Mouse (Mus musculus) thymus, postnatal 36 days (tissue): ENCODE measurements around the gene Fam53a.
A peak's percentile ranks its signal among the peaks of the same experiment; 100 is the strongest.

Experiments used
- DNase-seq, 2 experiments: peaks; one replicate each; pipeline ENCODE4 v3.0.0; 2022; ENCODE audit warnings: mixed read lengths in 2 of 2

Fam53a gene

DNA sequence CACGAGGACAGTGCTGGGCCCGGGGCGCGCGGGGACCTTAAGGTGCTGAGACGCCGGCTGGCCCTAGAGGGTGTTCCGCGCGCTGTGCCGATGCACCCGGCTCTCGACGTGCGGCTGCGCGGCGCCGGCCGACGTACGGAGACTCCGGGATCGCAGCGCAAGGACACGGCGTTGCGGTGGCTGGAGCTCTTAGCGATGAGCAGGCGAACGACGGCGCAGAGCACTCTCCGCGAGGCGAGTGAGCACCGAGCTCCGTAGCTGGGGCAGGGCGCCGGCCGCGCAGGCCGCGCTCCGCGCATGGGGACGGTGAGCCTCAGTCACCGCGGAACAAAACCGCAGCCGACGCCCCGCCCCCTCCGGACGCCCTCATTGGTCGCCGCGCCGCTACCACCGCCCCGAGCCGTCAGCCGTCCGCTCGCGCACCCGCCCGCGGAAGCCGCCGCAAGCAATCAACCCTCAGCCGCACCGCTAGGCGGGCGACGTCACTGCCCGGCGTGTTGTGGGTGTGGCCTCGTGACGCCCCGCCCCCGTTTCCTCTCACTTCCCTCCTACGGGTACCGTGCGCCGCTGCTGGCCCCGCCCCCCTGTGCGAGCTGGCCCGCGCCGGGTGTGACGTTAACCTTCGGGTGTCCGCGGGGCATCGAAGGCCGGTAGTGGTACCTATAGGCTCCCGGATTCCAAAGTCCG is at the start of gene Fam53a, which contains the start of gene Gm9903:
TSS of gene Fam53a (minus strand) at position 335 of the 687 bp plus-strand sequence.
TSS of gene Gm9903 (plus strand) at position 625 of the 687 bp plus-strand sequence.
- DNase-seq = peak; percentile 100

- DNase-seq = no peak
Observed at GRCm38 (mm10) chr5:33678244-33678643, 48.8 kb upstream of the Fam53a start.

DNA sequence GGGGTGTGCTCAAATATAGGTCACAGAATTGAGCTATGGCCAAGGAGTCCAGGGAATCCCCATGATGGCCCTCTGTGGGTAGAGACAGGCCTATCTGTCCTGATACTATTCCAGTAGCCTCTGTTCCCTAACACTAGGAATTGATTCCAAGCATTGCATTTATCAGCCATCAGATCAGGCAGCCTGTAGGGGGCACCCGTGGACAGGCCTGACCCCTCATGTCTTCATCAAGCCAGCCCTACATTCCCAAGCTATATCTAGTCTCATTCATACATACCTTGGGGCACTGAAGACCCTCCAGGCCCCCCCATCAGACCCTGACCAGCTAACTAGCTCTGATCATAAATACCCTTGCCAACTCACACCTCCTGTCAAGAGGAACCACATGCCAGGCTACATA is 46.5 kb upstream of the Fam53a start:
- peak in 1 of 2 experiments; percentile 39 for DNase-seq

DNA sequence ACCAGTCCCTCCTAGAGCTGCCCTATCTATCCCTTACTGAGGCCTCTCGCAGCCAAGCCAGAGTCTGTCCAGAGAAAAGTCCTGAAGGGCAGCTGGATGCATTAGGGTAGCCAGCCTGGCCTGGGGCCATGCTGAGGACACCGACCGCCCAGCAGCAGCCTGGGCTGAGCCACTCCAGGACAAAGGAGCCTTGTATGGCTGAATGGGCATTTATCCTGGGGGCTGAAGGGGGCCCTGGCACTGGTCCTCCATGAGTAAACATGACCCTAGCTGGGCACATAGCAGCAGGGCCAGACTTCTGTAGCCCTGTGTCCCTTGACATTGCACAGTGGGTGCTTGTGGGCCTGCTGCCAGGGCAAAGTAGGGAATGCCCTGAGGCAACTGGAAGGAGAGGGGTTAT is 45.0 kb upstream of the Fam53a start:
- DNase-seq = no peak

DNA sequence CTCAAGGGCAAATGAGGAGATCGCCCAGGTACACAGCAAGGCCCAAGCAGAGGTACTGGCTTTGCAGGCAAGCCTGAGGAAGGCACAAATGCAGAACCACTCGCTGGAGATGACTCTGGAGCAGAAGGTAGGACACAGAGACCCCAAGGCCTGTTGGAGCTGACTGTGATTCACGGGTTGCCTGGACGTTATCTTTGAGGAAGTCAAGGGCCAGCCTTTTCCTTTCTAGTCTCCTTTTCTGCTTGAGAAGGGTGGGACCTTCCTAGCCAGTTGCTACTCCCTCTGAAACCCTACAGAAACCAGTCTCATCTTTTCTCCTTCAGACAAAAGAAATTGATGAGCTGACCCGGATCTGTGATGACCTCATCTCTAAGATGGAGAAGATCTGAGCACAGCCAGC is 42.2 kb upstream of the Fam53a start:
- DNase-seq = no peak

DNA sequence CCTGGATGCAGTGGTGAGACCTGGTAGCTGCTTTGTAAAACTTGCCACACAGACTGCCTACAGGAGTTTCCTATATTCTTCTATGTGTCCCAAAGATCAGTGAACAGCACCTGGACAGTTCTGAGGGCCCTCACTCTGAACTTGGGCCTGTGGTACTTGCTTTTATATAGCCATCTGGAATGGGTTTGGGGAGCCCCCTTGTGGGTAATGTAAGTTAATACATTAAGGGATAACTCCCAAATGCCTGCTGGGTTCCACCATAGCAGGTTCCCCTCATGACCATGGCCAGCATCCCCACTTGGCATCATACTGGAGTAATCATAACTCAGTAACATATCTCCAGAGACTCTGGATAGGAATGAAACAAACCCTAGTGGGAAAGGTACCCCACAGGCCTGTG is 38.8 kb upstream of the Fam53a start:
- peak in 1 of 2 experiments; percentile 30 for DNase-seq

DNA sequence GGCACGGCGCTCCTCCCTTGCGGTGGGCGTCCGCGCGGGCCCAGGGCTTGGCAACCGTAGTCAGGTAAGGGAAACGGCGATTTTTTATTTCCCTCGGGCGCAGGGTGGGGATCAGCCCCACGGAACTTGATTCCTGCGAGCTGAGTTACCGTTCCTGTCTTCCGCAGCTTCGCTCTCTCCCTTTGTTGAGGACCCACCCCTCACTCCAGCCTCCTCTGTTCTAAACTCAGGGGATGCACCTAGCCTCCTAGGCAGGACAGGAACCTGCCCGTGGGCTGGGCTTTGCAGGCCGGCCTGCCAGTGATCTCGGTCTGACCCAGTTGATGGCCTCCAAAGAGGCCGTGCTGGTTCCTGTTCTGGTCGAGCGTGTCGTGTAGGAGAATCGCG is 29.2 kb upstream of the Fam53a start:
- no peak for DNase-seq

DNA sequence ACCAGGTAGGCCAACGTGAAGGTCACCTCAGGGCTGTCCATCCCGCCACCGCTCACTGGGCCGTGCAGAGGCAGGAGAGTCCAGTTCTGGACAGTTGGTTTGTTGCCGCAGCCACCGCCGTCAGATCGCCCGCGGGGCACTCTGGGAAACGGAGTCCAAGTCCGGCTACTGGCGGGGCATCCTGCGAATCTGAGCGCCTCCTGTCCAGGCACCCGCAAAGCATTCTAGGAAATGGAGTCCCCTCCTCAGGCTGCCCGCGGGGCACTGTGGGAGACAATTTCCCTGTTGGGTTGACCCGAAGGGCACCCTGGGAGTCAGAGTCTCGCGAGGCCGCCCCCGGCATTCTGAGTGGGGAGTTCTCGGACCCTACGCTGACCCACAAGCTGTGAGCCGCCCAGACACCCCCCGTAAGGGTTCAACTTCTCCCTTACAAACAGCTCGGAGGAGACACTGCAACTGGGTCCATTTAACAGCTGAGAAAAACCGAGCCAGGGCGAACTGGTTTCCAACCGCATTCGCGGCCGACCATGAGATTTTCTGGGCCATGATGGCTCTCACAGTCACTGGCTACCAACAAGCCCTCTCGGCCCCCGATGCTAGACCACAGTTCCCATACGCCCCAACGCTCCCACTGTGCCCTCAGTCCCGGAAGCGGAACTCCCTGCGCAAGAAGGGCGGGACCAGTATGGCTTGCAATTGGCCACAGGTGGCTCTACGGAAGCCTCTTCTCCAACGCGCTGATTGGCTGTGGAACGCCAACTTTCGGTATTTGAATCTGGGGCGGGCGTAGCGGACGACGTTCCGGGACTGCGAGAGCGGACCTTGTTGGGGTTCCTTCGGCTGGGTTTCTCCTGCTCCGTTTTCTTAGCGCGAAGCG is 28.6 kb upstream of the Fam53a start, which contains the start of the genes Tacc3 and Tmem129:
TSS of gene Tacc3 (plus strand) at position 342 of the 877 bp plus-strand sequence.
TSS of gene Tmem129 (minus strand) at position 630 of the 877 bp plus-strand sequence.
- peak; percentile 93 to 98 for DNase-seq

DNA sequence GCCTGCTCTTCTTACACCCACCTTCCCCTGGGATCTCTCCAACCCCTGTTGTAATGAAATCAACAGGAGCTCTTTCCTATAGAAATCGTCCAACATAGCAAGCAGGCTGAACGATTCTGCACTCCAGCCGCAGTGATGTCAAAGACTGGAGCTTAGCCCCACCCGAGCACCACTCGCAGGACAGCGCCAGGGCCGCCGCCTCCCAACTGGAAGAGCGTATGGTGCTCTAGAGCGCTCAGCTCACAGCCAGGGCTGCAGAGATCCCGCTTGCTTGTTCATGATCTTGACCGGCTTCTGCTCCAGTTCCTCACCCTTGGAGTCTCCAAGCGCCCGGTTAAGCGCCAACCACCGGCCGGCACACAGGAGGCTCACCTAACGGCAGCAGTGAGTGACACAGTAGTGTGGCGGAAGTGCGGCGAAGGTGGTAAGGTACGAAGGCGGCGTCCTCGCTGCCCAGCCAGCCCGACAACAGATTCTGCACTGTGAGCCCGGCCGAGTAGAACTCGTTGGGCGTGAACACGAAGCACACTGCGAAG is 27.9 kb upstream of the Fam53a start:
- no peak for DNase-seq

DNA sequence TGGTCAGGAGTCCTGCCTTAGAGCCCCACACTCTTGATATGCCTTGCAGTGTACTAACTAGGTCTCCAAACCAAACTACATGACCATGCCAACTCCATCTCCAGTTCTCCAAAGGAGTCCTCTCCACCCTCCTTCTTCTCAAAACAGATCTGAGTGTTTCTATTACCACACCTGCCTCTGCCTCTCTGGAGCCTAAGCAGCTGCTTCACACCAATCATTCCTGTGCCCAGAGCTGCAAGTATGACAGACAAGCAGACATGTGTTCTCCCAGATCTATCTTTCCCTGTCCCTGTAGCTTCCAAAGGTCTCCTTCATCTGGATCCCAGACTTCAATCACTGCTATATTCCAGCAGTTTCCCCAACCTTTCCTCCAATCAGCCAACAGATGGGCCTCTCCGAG is 27.3 kb upstream of the Fam53a start:
- no peak for DNase-seq

DNA sequence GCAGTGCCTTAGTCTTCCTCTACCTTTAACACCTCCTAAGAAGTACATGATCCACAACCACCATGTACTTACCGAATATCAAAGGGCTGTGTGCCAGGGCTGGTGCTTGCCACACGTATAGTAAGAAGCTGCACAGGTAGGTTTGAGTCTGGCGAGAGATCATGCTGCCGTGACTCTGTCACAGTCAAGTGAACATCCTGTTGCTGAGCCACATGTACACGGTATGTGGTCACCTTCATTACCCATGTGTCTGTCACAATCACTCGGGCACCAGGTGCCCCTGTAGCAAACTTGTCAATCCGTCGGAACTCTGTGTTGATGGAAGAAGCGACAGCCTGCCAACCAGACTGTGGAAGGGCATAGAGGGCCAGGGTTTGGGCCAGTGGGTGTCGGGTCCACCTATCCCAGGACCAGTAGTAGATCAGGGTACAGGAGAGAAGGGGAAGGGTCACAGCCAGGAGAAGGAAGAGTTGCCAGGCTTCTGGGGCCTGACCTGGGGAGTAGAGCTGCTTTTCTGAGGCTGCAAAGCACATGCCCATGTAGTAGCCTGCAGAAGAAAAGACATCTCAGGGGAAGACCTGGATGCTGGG is 25.9 kb upstream of the Fam53a start:
- DNase-seq = no peak

DNA sequence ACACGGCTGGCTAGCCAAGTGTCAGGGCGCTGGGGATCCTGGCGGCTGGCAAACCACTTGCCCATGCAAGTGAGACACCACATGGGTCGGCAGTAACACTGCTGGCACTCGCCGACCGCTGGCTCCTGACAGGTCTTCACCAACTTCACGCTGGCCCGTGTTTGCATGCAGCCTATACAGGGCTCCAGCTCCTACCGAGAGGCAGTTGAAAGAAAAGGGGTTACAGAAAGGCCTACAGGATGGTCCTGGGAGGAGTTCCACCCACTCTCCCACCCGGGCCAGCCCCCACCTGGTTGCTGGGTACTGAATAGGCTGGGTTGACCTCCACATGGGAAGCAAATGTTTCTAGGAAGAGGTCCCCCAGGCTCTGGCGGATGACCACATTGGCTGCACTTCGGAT is 25.0 kb upstream of the Fam53a start:
- no peak for DNase-seq

DNA sequence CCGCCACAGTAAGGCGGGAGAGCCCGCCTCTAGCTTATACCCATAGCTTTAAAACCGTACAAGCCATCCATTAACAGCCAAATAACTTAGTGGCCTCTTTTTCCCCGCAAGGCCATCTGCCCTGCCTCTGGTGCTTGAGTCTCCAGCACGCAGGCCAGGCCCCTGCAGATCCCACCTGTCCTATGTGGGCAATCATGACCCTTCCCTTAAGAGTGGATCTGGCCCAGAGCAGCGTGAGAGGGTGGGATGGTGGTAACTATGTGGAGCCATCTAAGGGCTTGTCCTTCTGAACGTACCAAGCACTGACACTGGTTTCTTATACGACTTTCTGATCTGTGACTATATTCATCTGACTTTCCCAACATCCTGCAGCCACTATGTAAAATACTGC is 23.3 kb upstream of the Fam53a start:
- no peak for DNase-seq

DNA sequence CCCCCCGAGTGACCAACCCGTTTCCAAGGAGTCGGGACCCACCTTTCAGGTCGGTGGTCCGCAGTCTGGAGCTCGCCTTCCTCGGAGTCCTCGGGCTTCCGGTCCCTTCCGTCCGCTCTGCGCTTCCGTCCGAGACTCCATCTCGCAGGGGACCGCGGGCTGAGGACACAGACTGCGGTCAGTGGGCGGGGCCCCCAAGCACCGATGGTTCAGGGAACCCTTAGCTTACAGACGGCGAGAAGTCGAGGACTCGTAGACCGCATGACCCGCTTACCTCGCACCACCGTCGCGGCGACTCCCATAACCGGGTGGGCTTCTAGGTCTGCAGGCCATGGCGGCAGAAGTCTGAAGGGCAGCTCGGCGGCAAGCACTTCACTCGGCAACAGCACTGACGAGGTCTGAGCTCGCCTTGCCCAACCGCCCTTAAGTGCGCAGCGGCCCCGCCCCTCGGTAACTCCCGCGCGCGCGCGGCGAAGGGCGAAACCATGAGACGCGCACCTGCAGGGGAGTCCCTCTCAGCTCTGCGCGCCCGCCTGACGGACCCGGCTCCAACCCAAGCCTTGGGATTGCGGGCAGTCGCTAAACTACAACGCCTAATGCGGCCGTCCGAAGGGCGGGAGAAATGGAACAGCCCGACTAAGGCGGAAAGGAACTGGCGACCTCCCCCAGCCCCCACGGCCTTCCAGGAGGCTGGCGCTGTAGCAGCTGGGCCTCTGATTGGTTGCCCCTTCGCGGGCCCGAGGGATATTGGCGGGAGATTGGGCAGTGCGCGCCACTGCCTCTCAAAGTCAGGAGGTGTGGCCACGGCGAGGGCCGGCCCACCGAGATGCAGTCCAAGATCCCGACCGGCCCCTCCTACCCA is 22.7 kb upstream of the Fam53a start, which contains the start of gene Slbp:
TSS of gene Slbp (minus strand) at position 654 of the 862 bp plus-strand sequence.
- peak; percentile 93 to 96 for DNase-seq

- peak; percentile 19 to 35 for DNase-seq
Observed at GRCm38 (mm10) chr5:33651541-33651920, 22.1 kb upstream of the Fam53a start.

DNA sequence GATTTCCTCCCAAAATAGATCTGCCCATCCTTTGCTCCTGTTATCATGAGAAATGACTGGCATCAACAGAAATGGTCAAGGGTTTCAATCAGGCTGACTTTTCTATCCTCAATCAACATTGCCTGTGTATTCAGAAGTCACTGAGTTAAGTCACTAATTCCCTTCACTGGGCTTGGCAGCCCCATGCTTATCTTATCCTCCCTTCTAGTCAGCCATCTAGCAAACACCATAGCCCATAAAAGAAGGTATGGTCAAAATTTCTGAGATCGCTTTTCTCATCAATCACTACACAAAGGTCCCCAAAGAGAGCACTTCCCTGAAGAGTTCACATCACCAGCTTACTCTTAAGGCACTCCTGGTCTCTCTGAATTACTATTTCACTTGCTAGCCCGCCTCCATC is 21.6 kb upstream of the Fam53a start:
- DNase-seq = no peak

DNA sequence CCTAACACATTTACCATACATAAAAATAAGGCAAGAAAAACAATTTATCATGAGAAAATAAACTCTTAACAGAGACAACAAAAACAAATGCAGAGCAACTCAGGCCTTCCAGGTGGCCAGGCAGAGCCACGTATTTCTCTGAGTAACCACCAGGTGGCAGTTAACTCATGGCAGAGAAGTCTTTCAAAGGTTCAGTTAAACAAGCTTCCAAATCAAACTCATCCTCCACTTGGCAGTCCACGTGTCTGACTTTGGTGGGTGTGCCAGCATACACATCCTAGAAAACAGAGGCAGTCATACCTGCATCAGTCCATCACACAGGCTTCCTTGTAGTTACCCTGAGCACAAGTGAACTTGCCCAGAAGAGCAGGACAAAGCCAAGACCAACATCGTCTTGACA is 11.2 kb upstream of the Fam53a start:
- peak; percentile 35 to 40 for DNase-seq

DNA sequence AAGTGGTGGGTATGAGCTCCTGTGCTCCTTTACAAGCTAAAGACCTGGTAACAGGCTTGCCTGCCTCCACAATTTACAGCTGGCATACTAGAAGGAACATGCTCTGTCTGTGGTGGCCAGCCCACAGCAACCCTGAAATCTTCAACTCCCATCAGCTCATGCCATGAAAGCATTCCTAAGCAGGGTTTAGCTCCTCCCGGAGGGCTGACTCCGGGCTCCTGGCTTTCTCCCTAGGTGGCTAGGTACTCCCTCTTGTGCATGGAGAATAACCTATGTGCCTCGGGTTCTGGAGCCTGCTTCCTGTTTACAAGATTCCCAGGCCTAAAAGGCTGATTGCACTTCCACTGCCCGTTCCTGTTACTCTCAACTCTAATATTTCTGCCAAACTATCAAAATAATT is 9.4 kb upstream of the Fam53a start:
- DNase-seq = no peak

- no peak for DNase-seq
Observed at GRCm38 (mm10) chr5:33637606-33638350, 8.3 kb upstream of the Fam53a start.

DNA sequence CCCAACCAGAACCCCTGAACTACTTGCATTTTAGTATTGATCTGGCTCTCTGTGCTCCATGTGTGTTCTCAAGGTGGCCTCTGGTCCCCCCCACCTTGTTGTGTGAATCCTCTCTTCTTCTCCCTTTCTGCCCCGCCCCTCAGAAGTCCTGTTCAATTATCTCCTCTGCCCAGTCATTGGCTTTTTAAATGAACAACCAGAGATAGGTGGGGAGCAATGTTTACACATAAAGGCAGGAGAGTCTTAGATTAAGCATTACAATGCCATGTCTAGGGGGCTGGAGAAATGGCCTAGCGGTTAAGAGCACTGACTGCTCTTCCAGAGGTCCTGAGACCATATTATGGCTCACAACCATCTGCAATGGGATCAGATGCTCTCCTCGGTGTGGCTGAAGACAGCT is 5.9 kb upstream of the Fam53a start:
- DNase-seq = no peak

GRCm38 (mm10) chr5:33632526-33632925 is 3.1 kb upstream of the Fam53a start:
- no peak for DNase-seq
